Mouse (Mus musculus) megakaryocyte progenitor cell, adult 5-6 weeks (primary cell): ENCODE data around the gene Wnt16. TPM values are rescaled to one million over a fixed set of nuclear protein-coding genes. Genes with fewer than 3 reads are reported as not detected.
A peak's percentile ranks its signal among the peaks of the same experiment; 100 is the strongest.
"Not testable (repeated sequence)": the region's sequence is repeated elsewhere in the genome, so short reads cannot be mapped to it uniquely, and the experiment has no call there.

Source experiments
- ATAC-seq: replicated peaks from 2 replicates; pipeline ENCODE4 v1.8.0; 2016; ENCODE audit warnings: mild to moderate bottlenecking, moderate TSS enrichment, inconsistent platforms; ENCODE audit not compliant: poor library complexity
- total RNA-seq, 2 experiments: library from RNA; stranded (forward) in 1 of 2; stranded (reverse) in 1 of 2; fragments of 157-497, 149-512 nt in 1 of 2; fragments of 200-1000 nt in 1 of 2; gene quantifications; 2 replicates each; pipeline versions ENCODE4 v1.2.3 to v1.2.4; 2015 to 2017

Wnt16 gene
- not detected in 2 replicates for total RNA-seq (2015)
- not detected in 2 replicates for total RNA-seq (2017)

- 0 out of 2 replicates have a peak, but pooled peaks have one; percentile 15 for ATAC-seq
These were observed at the start of gene Wnt16 for GRCm38 (mm10) chr6:22288004-22288736. Gene Wnt16, plus strand, starts transcription at chr6:22288227.

GRCm38 (mm10) chr6:22243321-22243720, 44.7 kb upstream of the Wnt16 start:
- no peak for ATAC-seq

GRCm38 (mm10) chr6:22246696-22247095, 41.3 kb upstream of the Wnt16 start:
- no peak for ATAC-seq

- no peak for ATAC-seq
These were observed 29.2 kb upstream of the Wnt16 start for GRCm38 (mm10) chr6:22258784-22259183.

- ATAC-seq = no peak
These were observed 25.5 kb upstream of the Wnt16 start for GRCm38 (mm10) chr6:22262519-22262918.

GRCm38 (mm10) chr6:22264094-22264493, 23.9 kb upstream of the Wnt16 start:
- ATAC-seq = not testable (repeated sequence)

GRCm38 (mm10) chr6:22266018-22266417, 22.0 kb upstream of the Wnt16 start:
- ATAC-seq = no peak

GRCm38 (mm10) chr6:22267807-22268667, 20.0 kb upstream of the Wnt16 start:
- ATAC-seq = no peak

- no peak for ATAC-seq
These were observed 19.4 kb upstream of the Wnt16 start for GRCm38 (mm10) chr6:22268677-22269076.

- ATAC-seq = no peak
These were observed 18.0 kb upstream of the Wnt16 start for GRCm38 (mm10) chr6:22269840-22270521.

GRCm38 (mm10) chr6:22277941-22278340, 10.1 kb upstream of the Wnt16 start:
- ATAC-seq = no peak

GRCm38 (mm10) chr6:22280217-22280861, 7.7 kb upstream of the Wnt16 start:
- ATAC-seq = peak; percentile 79

GRCm38 (mm10) chr6:22282405-22282804, 5.6 kb upstream of the Wnt16 start:
- ATAC-seq = 0 out of 2 replicates have a peak, but pooled peaks have one; percentile 20

- peak; percentile 70 for ATAC-seq
These were observed 872 bp downstream of the Wnt16 start for GRCm38 (mm10) chr6:22288737-22289460.

GRCm38 (mm10) chr6:22289461-22290021, 1.5 kb downstream of the Wnt16 start:
- ATAC-seq = no peak

GRCm38 (mm10) chr6:22290790-22291189, 2.8 kb downstream of the Wnt16 start:
- no peak for ATAC-seq

- no peak for ATAC-seq
These were observed 4.0 kb downstream of the Wnt16 start for GRCm38 (mm10) chr6:22292056-22292455.

GRCm38 (mm10) chr6:22293922-22294321, 5.9 kb downstream of the Wnt16 start:
- no peak for ATAC-seq

GRCm38 (mm10) chr6:22297028-22297427, 9.0 kb downstream of the Wnt16 start:
- ATAC-seq = no peak

GRCm38 (mm10) chr6:22298059-22298458, 10.0 kb downstream of the Wnt16 start:
- ATAC-seq = no peak
